Mouse (Mus musculus): ENCODE measurements around the gene Ppp4r3b.

Gene Ppp4r3b

GRCm38 (mm10) chr11:29238047-29238446 is 65.4 kb downstream of the Ppp4r3b start:
- no peak for DNase-seq (ENCODE audit: low spot score)

- DNase-seq (ENCODE audit: low spot score): no peak
Observed at GRCm38 (mm10) chr11:29238551-29238950, 65.9 kb downstream of the Ppp4r3b start.

- no peak for DNase-seq (ENCODE audit: low spot score)
Observed at GRCm38 (mm10) chr11:29239353-29239752, 66.7 kb downstream of the Ppp4r3b start.

- DNase-seq (ENCODE audit: low spot score): no peak
Observed at GRCm38 (mm10) chr11:29241961-29242360, 69.3 kb downstream of the Ppp4r3b start.

- DNase-seq (ENCODE audit: low spot score): no peak
Observed at GRCm38 (mm10) chr11:29245988-29246387, 73.3 kb downstream of the Ppp4r3b start.

GRCm38 (mm10) chr11:29246883-29247650 is 74.4 kb downstream of the Ppp4r3b start, which contains the start of gene Cfap36:
TSS of gene Cfap36 (minus strand) at chr11:29247409.
- peak; percentile 97 for DNase-seq (ENCODE audit: low spot score)

- DNase-seq (ENCODE audit: low spot score): no peak
Observed at GRCm38 (mm10) chr11:29247725-29248124, 75.0 kb downstream of the Ppp4r3b start.

GRCm38 (mm10) chr11:29248386-29248785 is 75.7 kb downstream of the Ppp4r3b start:
- no peak for DNase-seq (ENCODE audit: low spot score)

GRCm38 (mm10) chr11:29254643-29255042 is 82.0 kb downstream of the Ppp4r3b start:
- no peak for DNase-seq (ENCODE audit: low spot score)

- DNase-seq (ENCODE audit: low spot score): peak; percentile 86
Observed at GRCm38 (mm10) chr11:29267824-29268223, 95.1 kb downstream of the Ppp4r3b start.

Measured in adipocyte (in vitro differentiated cells).